Mouse (Mus musculus) midbrain, embryonic 13.5 days (tissue): ENCODE data around the gene Izumo1r. TPM values are rescaled to one million over a fixed set of nuclear protein-coding genes. Genes with fewer than 3 reads are reported as not detected.

ENCODE experiments used
- ATAC-seq: fragments of 200-750 bp; cut with Nextera tagmentation; 2 replicates; pipeline ENCODE4 v1.8.0; 2017; ENCODE audit warnings: mild to moderate bottlenecking, moderate TSS enrichment, moderate library complexity
- H3K27ac ChIP-seq: fragments of 300-500 bp; sonication (generic); 2 replicates; pipeline ENCODE4 v1.5.1; 2015; ENCODE audit warnings: inconsistent platforms, mild to moderate bottlenecking, moderate library complexity
- H3K27me3 ChIP-seq: fragments of 300-500 bp; sonication (generic); 2 replicates; pipeline ENCODE4 v1.6.1; 2015; ENCODE audit warnings: mild to moderate bottlenecking, inconsistent platforms
- H3K36me3 ChIP-seq: fragments of 300-500 bp; sonication (generic); 2 replicates; pipeline ENCODE4 v1.6.1; 2015; ENCODE audit warnings: mild to moderate bottlenecking, inconsistent platforms
- H3K4me1 ChIP-seq: fragments of 300-500 bp; sonication (generic); replicated peaks from 2 replicates; pipeline ENCODE4 v1.6.1; 2015; ENCODE audit warnings: inconsistent platforms
- H3K4me2 ChIP-seq: fragments of 300-500 bp; sonication (generic); replicated peaks from 2 replicates; pipeline ENCODE4 v1.6.1; 2015; ENCODE audit warnings: moderate library complexity, mild to moderate bottlenecking, inconsistent platforms
- H3K4me3 ChIP-seq: fragments of 300-500 bp; sonication (generic); replicated peaks from 2 replicates; pipeline ENCODE4 v1.5.1; 2015; ENCODE audit warnings: mild to moderate bottlenecking, inconsistent platforms
- H3K9ac ChIP-seq: fragments of 300-500 bp; sonication (generic); replicated peaks from 2 replicates; pipeline ENCODE4 v1.6.1; 2015; ENCODE audit warnings: mild to moderate bottlenecking, inconsistent platforms
- H3K9me3 ChIP-seq: fragments of 300-500 bp; sonication (generic); 2 replicates; pipeline ENCODE4 v1.6.1; 2016; ENCODE audit warnings: mild to moderate bottlenecking, inconsistent platforms
- WGBS: fragments of 180-500 bp; shearing (Covaris S2); methylation state at CpG from one replicate; pipeline ENCODE4 v1.1.7; 2015; 5-methylcytosine and 5-hydroxymethylcytosine counted together
- polyA plus RNA-seq: library from polyadenylated mRNA; unstranded; fragments of >200 nt; fragmentation: Nextera tagmentation; extraction: Ambion mirVana; gene quantifications from 2 replicates; pipeline ENCODE4 v1.2.1, GENCODE M21; 2015

Gene Izumo1r
- polyA plus RNA-seq, 1 experiment from 2014 or later = not detected

DNA sequence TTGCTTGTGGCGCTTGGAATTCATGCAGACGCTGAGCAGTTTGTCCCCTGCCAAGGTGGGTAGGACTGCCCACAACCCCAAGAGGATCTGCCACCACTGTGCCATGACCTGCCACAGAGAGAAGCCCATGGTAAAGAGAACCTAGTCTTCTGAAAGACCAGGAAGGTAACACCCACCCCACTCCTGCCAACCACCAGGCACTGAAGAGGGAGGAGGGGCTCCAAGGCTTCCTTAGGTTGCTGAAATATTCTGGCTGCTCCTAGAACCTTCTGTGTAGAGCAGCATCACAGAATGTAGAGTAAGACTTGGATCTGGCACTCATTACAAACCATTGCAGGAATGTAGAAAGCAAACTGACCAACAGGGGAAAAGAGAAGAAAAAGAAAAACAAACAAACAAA, 1.3 kb downstream of the Izumo1r start:
- no peak for ATAC-seq
- 100% methylated on average over 2 of the region's 2 CpGs for WGBS
- Histone ChIP-seq H3K36me3 (no peaks in the 10 kb centered on the region), H3K9me3 (no peaks in the 10 kb centered on the region), H3K4me2 (no peak overlapping the region), H3K27ac (no peak overlapping the region), H3K4me3 (no peak overlapping the region), H3K27me3 (no peaks in the 10 kb centered on the region), H3K9ac (no peak overlapping the region), H3K4me1 (peaks cover 21% of the 10 kb centered on the region)

DNA sequence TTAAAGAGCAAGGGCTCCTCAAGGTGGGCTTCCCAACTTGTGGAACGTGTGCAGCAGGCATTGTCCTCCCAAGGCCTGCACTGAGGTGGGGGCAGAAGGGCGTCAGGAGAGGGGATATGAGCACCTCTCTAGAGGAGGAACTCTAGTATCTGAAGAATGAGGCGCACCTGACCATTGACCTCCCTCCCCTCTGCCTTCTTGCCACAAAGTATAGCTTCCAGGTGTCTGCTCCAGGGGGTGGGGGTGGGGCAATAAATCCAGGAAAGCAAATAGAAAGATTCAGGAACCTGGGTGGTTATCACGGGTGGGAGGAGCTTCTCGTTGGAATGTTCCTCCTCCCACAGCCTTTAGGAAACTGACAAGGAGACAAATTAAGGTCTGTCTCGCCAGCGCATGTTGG, 2.0 kb downstream of the Izumo1r start:
- no peaks in the 10 kb centered on the region for H3K9me3 ChIP-seq
- H3K36me3 ChIP-seq = no peaks in the 10 kb centered on the region
- no peak for ATAC-seq
- H3K4me2 ChIP-seq = no peak overlapping the region
- H3K4me3 ChIP-seq = no peak overlapping the region
- H3K9ac ChIP-seq = no peak overlapping the region
- H3K27me3 ChIP-seq = no peaks in the 10 kb centered on the region
- peaks cover 26% of the 10 kb centered on the region for H3K4me1 ChIP-seq
- WGBS = 88% methylated on average over 7 of the region's 7 CpGs
- H3K27ac ChIP-seq = no peak overlapping the region

DNA sequence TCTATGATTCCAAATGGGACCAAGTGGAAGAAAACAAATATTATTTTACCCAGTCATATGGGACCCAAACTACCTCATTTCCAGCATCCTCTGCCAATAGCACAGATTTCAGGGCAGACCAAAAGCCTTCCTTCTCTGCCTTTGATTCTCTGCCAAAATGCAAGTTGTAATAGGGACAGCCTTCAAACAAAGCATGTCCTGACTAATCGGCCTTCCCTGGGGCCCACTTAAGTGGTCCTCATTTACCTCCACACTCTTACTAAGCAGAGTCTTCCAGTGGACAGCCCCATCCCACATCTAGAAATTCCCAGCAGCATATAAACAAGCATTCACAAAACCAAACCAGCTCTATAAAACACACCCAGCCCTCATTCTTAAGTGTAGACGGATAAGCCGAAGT, 6.6 kb downstream of the Izumo1r start:
- Histone ChIP-seq H3K27ac (no peak overlapping the region), H3K27me3 (no peaks in the 10 kb centered on the region), H3K4me1 (0 out of 2 replicates have a peak, but pooled peaks cover 4% of the 10 kb centered on the region), H3K36me3 (no peaks in the 10 kb centered on the region), H3K4me3 (no peak overlapping the region), H3K9ac (no peak overlapping the region), H3K9me3 (no peaks in the 10 kb centered on the region), H3K4me2 (no peak overlapping the region)
- no peak for ATAC-seq
- WGBS = 69% methylated on average over 3 of the region's 3 CpGs

DNA sequence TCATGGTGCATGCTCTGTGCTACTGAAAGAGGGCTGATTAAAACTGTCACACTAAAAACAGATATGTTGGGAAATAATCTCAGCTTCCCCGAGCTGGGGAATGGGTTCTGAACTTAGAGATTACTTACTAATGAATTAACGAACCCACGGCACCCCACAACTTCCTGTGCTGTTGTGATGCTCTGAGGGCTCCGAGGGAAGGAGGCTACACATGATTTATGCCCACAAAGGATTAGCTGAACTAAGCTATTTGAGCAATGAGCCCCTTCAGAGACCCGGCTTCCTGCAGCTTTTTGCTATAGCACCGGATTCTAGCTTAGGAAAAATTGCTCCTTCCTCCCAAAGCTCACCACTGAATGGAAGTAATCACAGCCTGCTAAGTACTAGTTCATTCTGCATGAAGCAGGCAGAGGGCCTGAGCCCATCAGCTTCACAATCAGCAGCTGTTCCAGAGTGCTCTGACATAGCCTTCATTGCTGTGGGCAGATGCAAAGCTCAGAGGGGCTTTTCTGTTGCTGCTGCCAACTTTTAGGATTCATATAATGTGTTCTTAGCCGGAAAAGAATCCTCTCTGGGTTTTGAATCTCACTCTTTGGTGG, 8.4 kb downstream of the Izumo1r start:
- WGBS = 67% methylated on average over 7 of the region's 7 CpGs

DNA sequence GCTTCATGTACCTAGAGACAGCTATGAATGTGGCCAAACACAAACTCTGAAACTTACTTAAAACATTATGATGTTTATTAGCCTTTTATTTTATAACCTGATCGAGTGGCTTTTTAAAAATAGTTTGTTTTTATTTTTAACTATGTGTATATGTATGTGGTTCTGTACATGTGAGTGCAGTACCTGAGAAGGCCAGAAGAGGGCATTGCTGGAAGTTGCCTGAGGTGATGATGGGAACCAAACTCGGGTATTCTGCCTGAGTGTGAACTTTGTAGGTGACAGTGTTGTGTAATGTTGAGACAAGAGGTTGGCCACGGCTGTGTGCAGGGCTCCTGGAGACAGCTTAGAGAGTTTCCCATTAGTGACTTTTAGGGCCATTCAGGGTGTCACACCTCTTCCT, 9.1 kb downstream of the Izumo1r start:
- ATAC-seq = no peak
- Histone ChIP-seq H3K27ac (no peak overlapping the region), H3K9ac (no peak overlapping the region), H3K36me3 (no peaks in the 10 kb centered on the region), H3K4me2 (no peak overlapping the region), H3K27me3 (no peaks in the 10 kb centered on the region), H3K9me3 (no peaks in the 10 kb centered on the region), H3K4me3 (no peak overlapping the region), H3K4me1 (peaks cover 14% of the 10 kb centered on the region)
- 85% methylated on average over 3 of the region's 3 CpGs for WGBS

More for the DNA sequence above, 8.4 kb downstream of the Izumo1r start:
- Histone ChIP-seq H3K9me3 (no peaks in the 10 kb centered on the region), H3K4me2 (no peak overlapping the region), H3K9ac (no peak overlapping the region), H3K36me3 (no peaks in the 10 kb centered on the region), H3K27ac (no peak overlapping the region), H3K4me1 (peaks cover 13% of the 10 kb centered on the region), H3K27me3 (no peaks in the 10 kb centered on the region), H3K4me3 (no peak overlapping the region)
- no peak for ATAC-seq

DNA sequence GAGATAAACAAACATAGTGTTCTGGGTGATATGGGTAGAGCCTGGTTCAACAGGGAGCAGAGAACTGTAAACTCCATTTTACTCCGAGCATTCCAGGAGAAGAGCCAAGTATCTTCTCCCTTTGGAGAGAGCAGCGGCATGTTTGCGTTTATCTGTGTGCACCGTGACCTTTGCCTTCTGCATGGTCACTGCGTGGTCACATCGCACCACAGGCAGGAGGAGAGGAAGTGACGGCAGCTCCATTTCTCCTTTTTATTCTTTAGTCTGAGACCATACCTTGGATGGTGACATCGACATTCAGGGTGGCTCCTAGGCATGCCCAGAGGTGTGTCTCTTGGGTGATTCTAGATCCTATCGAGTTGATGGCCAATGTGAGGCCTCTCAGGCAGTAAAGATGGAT, 10.4 kb downstream of the Izumo1r start:
- WGBS = 93% methylated on average over 9 of the region's 9 CpGs
- H3K27ac ChIP-seq = no peak overlapping the region
- no peaks in the 10 kb centered on the region for H3K9me3 ChIP-seq
- no peak overlapping the region for H3K9ac ChIP-seq
- ATAC-seq = no peak
- H3K27me3 ChIP-seq = no peaks in the 10 kb centered on the region
- no peaks in the 10 kb centered on the region for H3K36me3 ChIP-seq
- peaks cover 14% of the 10 kb centered on the region for H3K4me1 ChIP-seq
- no peak overlapping the region for H3K4me2 ChIP-seq
- no peak overlapping the region for H3K4me3 ChIP-seq

DNA sequence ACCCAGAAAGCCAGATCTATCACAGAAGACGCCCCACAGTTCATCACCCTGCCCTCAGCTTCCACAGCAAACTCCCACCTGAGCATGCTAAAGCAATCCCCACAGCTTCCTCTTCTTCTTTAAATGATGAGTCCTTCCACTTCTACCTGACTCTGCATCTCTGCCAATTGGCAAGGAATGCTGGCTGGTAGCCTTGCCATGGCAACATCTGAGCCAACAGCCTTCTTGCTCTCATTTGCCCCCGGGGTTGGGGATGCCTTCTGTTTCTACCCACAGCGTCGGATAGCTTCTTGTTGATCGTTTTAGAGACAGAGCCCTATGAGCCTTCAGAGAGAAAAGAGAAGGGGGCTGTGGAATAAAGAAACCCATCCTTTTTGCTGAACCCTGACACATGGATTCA, 11.9 kb downstream of the Izumo1r start:
- H3K36me3 ChIP-seq = no peaks in the 10 kb centered on the region
- no peaks in the 10 kb centered on the region for H3K27me3 ChIP-seq
- WGBS = 79% methylated on average over 5 of the region's 5 CpGs
- H3K9me3 ChIP-seq = no peaks in the 10 kb centered on the region
- no peak overlapping the region for H3K9ac ChIP-seq
- no peak overlapping the region for H3K4me2 ChIP-seq
- no peak overlapping the region for H3K27ac ChIP-seq
- no peak for ATAC-seq
- H3K4me3 ChIP-seq = no peak overlapping the region
- peaks cover 9% of the 10 kb centered on the region for H3K4me1 ChIP-seq

DNA sequence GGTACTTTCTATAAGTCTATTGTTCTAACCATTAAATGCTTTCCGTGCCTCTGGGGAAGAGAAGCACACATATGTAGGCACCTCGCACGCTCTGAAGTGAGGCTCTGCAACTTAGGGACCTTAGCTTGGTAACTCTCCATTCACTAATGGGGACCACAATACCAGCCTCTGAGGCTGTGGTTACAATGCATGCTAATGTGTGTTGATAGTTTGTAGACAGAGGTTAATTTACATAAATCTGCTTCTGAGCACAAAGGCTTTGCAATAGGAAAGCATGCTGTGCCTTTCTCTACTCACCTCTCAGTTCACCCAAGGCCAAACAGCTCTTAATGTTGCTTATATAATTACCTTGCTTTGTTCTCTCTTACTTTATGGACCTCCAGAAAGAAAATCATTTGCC, 13.1 kb downstream of the Izumo1r start:
- H3K9me3 ChIP-seq = no peaks in the 10 kb centered on the region
- peaks cover 9% of the 10 kb centered on the region for H3K4me1 ChIP-seq
- H3K27ac ChIP-seq = no peak overlapping the region
- no peak overlapping the region for H3K9ac ChIP-seq
- no peaks in the 10 kb centered on the region for H3K36me3 ChIP-seq
- no peak overlapping the region for H3K4me3 ChIP-seq
- no peaks in the 10 kb centered on the region for H3K27me3 ChIP-seq
- H3K4me2 ChIP-seq = no peak overlapping the region
- 49% methylated on average over 3 of the region's 3 CpGs for WGBS
- peak; percentile 37; the same call in 1 of the 2 replicates for ATAC-seq

DNA sequence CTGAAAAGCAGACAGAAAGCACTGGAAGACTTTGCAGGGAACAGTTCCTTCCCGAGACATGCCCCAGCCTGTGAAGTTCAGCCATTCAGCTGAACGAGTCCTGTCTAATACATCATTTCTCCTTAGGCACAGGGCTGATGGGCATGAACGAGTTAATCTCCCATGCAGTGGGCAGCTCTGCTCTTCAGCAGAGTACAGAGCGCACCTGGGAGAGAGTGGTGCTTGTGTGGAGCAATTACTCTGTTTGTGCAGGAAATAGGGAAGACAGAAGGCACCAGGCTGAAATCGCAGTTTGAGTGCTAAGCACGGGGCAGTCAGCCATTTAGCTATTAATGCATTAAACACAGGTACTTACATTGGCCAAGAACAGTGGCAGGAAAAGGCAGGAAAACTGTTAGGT, 15.1 kb downstream of the Izumo1r start:
- no peak overlapping the region for H3K27ac ChIP-seq
- no peaks in the 10 kb centered on the region for H3K9me3 ChIP-seq
- no peaks in the 10 kb centered on the region for H3K36me3 ChIP-seq
- no peak for ATAC-seq
- peaks cover 9% of the 10 kb centered on the region for H3K4me1 ChIP-seq
- WGBS = 72% methylated on average over 6 of the region's 6 CpGs
- H3K4me3 ChIP-seq = no peak overlapping the region
- no peak overlapping the region for H3K9ac ChIP-seq
- no peak overlapping the region for H3K4me2 ChIP-seq
- no peaks in the 10 kb centered on the region for H3K27me3 ChIP-seq

DNA sequence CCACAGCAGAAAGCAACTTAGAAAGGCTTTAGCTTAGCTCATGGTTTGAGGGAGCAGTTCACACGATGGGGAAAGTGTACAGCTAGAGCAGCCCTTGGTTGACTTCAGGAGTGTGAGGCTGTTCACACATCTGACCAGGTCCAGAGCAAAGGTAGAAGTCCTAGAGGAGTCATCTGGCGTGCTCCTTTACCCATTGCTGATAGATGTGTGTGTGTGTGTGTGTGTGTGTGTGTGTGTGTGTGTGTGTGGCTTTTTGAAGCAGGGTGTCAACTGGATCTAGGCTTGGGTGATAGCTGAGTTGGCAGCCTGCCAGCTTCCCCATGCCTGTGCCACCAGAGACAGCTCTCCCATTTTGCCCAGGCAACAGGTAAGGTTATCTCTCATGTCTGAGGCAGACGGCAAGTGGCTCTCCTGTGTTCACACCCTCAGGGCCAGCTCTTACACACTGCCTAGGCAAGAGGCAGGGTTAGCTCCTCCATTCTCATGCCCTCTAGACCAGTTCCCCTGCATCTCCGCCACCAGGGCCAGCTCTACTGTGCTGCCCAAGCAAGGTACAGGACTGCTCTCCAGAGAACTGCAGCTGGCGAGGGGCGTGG, 15.9 kb downstream of the Izumo1r start:
- H3K4me3 ChIP-seq = no peak overlapping the region
- H3K9ac ChIP-seq = no peak overlapping the region
- ATAC-seq = peak; percentile 21; the same call in 1 of the 2 replicates
- no peaks in the 10 kb centered on the region for H3K27me3 ChIP-seq
- H3K4me1 ChIP-seq = peaks cover 9% of the 10 kb centered on the region
- 90% methylated on average over 6 of the region's 6 CpGs for WGBS
- H3K9me3 ChIP-seq = no peaks in the 10 kb centered on the region
- H3K36me3 ChIP-seq = no peaks in the 10 kb centered on the region
- no peak overlapping the region for H3K27ac ChIP-seq
- H3K4me2 ChIP-seq = no peak overlapping the region

DNA sequence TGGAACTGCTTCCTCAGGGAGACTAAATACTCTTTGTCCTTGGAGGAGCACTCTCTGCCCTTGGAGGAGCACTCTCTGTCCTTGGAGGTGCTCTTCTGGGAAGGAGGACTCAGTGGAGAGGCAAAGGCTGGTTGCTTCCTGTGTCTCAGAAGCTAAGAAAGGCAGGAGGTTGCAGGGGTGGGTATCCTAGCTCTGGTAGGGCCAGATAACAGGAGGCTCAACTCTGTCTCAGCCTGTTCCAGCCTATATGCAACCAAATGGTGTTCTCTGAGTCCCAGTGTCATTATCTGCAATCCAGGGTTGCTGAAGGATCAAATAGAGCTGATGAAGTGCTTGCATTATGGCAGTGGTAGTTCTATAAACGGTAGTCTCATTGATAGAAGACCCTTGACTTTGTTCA, 17.8 kb downstream of the Izumo1r start:
- WGBS = 76% methylated on average over 1 of the region's 1 CpGs
- Histone ChIP-seq H3K36me3 (no peaks in the 10 kb centered on the region), H3K4me2 (no peak overlapping the region), H3K4me1 (peaks cover 7% of the 10 kb centered on the region), H3K27ac (no peak overlapping the region), H3K9me3 (no peaks in the 10 kb centered on the region), H3K27me3 (no peaks in the 10 kb centered on the region), H3K9ac (no peak overlapping the region), H3K4me3 (no peak overlapping the region)
- no peak for ATAC-seq

DNA sequence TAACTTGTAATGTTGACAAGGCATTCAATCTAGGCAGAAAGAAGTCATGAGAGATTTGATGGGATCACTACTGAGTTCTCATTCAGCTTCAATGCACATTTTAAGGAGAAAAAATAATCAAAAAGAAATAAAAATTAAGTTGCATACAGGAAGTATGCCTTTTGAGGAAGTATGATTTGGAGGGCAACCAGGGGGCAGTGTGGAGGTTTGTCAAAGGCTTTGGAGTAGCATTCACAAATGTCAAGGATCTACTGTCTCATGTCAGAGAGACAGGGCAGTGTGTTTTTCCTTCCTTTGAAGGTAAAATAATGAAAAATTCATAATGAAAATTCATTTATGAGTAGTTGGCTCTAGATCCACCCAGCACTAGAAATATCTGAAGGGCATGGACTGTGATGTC, 18.6 kb downstream of the Izumo1r start:
- Histone ChIP-seq H3K4me3 (no peak overlapping the region), H3K4me1 (no peaks in the 10 kb centered on the region; the same call in 1 of the 2 replicates), H3K9me3 (no peaks in the 10 kb centered on the region), H3K36me3 (no peaks in the 10 kb centered on the region), H3K27me3 (no peaks in the 10 kb centered on the region), H3K4me2 (no peak overlapping the region), H3K9ac (no peak overlapping the region), H3K27ac (no peak overlapping the region)
- no peak for ATAC-seq

DNA sequence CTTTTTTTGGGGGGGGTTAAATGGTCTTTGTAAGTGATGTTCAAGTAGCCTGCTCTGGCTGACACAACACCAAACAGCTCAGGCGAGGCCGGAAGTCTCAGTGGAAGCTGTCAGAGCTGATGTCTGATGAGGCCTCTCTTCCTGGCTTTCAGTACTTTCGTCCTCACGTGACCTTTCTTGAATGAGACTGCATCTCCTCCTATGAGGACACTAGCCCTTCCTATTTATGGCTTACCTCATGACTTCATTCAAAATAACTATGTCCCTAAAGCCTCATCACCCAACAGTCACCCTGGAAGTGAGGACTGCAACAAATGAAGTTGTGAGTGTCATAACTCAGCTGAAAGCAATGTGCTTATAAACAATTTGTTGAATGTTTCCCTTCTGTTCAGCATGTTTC, 19.1 kb downstream of the Izumo1r start:
- Histone ChIP-seq H3K9me3 (no peaks in the 10 kb centered on the region), H3K27me3 (no peaks in the 10 kb centered on the region), H3K9ac (no peak overlapping the region), H3K27ac (no peak overlapping the region), H3K4me1 (no peaks in the 10 kb centered on the region), H3K36me3 (no peaks in the 10 kb centered on the region), H3K4me3 (no peak overlapping the region), H3K4me2 (no peak overlapping the region)
- 84% methylated on average over 4 of the region's 4 CpGs for WGBS
- no peak for ATAC-seq
